Mouse (Mus musculus) adrenal gland, postnatal 36 days (tissue): ENCODE measurements at regions not wholly inside any gene's neighbourhood (a gene's known extent, or its start where the extent isn't known, plus 50 kb on each side); places are given as distances from the start of the nearest gene placed in this dataset.

Experiments
- DNase-seq, 2 experiments: peaks; one replicate each; pipeline ENCODE4 v3.0.0; 2021; ENCODE audit warnings: mixed read lengths in 1 of 2

DNA sequence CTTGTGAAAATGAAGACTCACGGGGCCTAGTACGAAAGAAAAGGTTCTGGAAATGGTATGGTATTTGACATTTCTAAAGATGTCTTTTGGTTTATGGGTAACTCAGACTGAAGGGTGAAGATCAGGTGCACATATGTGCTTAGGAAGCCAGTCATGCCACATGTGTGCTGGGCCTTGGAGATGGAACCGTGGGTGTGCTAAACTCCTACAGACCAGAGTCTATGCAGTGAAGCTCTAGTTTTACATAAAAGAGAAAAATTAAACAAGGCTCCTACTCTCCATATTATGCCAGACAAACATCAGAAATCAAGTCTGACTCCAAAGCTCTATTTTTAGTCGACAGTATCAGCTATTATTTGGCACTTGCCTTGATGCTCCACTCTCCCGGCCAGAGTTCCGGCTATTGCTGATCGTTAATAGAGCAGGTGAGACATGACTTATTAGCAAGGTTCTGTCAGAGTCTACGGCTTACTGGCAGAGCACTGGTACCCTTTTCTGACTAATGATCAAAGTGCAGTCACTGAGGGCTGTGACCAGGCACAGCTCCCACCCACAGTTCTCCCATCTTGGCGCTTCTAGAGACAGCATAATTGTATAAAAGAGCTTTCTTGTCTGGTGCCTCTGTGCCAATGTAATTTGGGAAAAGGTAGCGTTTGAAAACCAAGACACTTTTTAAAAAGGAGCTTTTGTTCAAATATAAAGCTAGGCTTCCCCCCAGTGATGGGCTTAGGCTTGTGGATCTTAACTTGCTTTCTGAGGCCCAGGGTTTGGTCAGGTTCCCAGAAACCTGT is 119.2 kb upstream of the Ccdc122 start:
- no peak for DNase-seq

DNA sequence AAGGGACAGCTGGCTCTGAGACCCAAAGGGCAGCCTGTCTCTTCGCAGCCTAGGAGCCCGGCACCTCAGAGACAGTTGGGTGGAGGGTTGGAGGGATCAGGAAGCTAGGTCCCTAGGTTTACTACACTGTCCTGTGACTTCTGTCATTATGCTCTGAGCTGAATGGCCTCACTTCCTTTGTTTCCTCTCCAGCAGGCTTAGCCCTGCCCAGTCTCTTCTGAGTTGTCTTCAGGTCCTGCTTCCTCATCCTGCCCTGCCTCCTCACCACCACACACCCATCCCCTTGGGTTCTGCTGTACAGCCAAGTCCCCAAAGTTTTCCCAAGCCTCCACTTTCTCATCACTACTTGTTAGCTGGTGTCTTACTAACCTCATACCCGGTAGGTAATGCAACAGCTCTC is 122.7 kb upstream of the Ccdc122 start:
- peak; percentile 4 to 16 for DNase-seq

DNA sequence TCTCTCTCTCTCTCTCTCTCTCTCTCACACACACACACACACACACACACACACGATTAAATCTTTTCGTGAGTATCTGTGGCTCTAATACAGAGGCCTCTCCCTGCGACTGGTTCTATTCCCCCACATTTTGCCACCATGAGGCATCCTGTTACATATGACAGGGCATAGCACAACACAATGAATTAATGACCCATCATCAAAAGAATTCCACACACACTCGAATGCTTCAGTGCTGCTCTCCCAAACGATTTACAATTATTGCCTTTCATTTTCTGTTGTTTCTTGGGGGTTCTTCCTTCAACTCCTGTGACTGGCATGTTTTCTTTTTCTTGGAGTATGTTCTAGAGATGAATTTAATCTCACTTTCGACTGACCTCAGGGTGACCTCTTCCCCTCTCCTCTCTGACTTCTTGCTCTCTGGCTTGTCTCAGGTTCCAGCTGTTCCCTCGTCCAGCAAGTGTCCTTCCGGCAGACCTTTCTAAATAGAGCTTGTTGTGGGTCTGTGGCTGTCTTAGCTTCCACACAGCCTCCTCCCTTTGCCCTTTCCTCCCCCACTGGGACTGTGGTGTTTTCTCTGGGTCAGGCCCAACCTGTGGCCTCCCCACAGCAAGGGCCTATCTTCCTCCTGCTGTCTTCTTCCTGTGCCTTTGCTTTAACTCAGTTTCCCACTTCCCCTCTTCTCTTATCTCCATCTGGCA is 124.1 kb upstream of the Ccdc122 start:
- peak; percentile 39 to 40 for DNase-seq

DNA sequence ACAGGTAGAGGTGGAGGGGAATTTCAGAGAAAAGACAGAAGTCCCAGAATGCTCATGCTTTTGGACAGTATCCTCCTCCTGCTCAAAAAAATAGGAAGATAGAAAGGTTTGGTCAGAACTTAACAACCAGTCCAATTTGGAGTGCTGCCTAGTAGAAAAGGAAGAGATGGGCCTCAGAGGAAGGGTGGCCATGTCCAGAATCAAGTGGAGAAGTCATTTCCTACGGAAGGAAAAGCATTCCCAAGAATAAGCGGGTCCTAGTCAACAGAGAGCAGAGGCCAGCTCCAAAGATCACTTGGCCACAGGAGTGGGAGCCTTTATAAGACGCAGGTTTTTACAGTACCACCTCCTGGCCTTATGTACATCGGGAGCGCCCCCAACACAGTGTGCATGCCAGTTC is 125.3 kb upstream of the Ccdc122 start:
- no peak for DNase-seq

DNA sequence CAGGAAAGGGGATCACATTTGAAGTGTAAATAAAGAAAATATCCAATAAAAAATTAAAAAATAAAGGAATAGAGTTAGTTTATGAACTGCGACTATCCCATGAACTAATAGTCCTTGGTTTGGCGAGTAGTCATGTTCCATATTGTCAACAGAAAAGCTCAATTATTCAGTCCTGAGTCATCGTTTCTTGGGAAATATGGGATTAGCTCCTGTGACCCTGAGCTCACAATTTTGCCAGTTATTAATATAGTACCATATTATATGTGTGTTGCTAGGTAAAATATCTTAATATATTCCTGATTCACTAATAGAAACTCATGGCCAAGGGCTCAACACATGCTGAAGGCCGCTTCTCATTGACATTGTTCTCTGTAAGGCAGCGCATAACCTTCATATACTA is 126.4 kb upstream of the Ccdc122 start:
- DNase-seq: no peak

DNA sequence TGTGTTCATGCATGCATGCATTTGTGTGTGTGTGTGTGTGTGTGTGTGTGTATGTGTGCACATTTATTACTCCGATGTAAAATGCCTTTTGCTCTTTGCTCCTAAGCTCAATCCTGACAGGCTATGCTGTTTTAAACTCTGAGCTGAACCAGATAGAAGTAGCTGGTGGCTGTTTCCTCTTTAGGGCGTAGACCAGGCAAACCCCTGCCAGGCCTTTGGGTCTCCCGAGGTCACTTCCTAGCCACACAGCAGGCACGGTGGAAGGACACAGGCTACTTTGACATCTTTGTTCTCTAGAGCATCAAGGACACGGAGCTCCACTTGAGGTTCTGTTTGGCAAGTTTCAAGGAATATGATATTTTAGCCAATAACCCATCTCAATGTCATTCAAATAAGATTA is 128.6 kb upstream of the Ccdc122 start:
- DNase-seq: peak; percentile 41 to 61

DNA sequence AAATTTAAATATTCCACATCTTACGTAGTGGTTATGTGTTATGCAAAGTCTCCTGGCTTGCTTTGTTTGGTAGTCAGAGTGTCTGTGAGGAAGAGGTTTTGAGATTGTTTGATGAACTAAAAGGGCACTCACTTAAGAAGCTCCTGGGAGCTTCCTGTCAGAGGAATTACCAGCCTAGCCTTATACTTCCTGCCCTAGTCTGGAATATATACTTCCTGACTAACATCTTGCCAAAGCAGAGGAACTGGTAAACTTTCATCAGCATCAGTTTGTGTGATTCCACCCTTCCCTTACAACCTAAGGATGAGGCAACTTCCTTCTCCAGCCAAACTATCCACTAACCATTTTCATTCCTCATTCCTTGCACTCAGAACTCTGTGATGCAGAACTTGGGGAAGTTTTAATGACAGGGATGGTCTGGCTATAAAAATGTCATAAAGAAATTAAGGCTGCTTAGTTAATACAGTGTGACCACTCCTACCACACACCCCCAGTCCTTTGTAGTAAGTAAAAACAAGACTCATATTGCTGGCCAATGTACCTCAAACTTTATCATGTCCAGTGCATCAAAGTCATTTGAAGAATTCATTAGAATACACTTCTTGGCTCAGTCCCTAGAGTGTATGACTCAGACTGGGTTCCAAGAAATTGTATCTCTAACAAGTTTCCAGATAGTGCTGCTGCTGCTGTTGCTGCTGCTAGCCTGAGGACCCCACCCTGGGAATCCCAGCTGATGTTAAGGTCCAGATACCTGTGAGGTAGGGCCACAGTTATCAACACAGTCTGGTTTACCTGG is 133.4 kb upstream of the Ccdc122 start:
- DNase-seq: no peak

DNA sequence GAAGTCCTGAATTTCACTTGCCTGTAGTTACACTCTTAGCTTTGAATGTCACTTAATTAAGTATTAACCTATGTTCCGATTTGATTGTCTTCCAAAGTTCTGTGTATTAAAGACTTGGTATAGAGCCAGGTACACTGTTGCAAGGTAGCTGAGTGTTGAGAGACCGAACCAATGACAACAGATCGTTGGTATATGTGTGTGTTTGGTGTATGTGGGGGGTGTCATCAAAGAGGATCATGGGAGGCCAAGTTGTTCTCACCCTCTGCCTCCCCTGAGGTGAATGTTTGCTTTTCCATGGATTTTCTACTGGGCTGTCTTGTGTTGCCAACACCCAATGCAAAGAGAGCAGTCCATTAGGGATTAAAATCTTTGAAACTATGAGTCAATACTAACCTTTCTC is 135.1 kb upstream of the Ccdc122 start:
- no peak for DNase-seq

DNA sequence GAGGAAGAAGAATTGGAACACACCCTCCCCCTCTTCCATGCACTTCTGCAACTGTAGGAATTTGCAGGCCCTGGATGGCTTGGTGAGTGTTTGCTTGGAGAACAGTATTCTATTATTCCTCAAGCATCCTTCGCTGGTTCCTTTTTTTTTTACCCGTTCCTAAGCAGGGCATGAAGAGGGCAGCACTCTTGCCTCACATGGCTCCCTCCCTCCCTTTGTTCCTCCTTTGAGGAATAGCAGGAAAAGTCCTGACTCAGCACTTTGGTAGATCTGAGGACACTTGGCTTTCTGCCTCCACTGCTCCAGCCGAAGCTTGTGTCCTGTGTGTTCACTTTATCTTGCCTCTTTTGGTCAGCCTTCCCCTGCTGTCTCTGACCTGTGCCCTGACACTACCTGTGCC is 137.2 kb upstream of the Ccdc122 start:
- no peak for DNase-seq

DNA sequence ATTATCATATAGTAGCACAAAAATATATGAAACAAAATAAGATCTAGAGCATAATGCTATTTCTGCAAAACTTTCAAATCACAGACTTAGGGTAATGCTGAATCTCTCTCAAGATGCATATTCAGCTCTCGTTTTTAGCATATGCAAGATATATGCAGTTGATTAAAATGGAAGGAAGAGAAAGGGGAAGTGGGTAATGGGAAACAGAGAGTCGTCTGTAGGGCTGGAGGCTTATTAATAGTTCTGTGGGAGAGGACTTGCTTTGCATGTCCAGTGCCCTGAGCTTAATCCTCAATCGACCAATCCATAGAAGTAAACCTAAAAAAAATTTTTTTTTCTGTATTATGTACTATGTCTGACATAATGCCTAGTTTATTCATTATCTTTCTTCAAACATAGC is 148.9 kb upstream of the Ccdc122 start:
- DNase-seq: no peak

DNA sequence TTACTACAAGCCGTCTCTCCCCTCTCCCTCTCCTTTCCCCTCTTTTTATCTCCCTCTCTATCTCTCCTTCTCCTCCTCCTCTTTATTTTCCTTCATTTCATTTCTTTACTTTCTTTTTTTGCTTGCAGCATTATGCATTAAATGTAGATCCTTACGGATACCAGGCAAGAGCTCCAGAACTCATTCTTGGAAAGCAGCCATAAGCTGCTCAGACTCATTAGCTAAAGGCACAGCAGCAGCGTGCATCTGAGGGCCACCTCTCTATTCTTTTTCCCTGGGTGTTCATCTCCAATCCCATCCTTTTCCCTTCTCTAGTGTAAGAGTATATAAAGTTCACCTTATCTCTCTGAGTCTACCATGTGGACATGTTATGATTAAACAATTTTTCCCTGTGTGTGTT is 149.4 kb upstream of the Ccdc122 start:
- DNase-seq: no peak

DNA sequence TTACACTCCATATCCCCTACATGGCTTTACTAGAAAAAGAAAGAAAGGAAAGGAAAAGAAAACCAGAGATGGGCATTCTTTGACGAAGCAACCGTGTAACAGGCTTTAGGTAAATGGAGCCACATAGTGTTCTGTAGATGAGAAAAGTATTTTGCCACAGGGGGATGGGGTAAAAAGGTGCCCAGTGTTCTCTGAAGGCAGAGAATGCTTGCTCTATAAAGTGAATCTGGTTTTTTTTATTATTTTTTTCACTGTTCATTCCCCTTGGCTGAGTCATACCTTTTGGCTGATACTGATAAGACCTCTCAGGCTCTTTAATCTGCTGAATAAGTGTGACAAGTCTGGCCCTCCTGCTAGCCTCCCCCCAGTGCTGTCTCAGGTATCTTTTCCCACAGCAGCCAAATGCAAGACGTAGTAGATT is 153.3 kb upstream of the Ccdc122 start:
- DNase-seq: no peak

DNA sequence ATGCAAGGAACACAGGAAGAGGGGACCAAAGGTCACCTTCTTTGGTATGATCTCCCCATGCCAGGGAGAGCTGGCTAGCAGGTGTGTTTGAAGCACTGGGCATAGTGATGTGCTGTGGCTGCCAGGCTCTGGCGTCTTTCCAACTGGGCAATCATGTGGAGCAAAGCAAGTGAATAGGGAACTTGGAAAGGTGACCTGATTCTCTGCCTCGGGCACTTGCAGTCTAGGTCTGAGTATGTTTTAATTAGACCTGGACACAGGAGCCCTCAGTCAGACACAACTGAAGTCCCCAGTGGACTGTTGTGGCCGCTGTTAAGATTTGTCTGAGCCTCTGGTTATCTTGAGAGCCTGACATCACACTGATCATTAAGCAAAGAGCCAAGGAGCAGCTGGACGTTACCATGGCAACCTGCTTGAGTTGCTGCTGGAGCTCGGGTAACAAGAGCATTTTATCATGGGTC is 153.8 kb upstream of the Ccdc122 start:
- DNase-seq: peak; percentile 65 to 76

DNA sequence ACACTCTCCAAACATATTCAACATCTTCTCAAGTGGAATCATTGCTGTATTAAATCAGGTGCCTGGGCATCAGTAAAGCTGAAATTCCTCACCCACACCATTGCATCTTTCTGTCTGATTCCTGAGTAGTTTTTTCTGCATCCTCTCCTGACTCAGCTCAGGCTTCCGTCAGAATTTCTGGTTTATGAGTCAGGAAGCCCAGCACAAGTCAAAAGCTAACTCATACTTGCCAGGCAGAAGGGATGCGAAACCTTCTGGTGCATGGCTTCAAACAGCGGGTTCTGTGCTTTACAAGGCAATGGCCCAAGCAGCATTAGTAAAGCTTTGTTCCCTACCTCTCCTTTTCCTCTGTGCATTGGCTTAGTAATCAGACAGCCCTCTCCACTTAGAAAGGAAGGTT is 155.7 kb upstream of the Ccdc122 start:
- no peak for DNase-seq

DNA sequence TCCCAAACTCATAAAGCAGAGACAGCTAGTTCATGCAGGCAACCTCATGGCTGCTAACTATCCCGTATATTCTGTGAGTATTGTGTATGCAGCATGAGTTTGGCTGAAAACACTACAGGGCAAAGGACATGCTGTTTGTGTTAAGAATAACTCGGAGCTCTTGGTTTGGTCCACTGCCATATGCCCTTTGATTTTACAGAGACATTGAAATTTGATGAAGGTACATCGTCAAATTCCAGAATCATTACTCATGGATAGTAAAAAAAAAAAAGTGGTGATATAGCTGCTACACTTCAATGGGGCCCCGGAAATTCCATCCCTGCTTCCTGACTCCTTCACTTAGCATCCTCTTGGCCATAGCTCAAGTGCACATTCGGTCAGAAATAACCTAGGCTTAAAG is 159.3 kb upstream of the Ccdc122 start:
- no peak for DNase-seq

DNA sequence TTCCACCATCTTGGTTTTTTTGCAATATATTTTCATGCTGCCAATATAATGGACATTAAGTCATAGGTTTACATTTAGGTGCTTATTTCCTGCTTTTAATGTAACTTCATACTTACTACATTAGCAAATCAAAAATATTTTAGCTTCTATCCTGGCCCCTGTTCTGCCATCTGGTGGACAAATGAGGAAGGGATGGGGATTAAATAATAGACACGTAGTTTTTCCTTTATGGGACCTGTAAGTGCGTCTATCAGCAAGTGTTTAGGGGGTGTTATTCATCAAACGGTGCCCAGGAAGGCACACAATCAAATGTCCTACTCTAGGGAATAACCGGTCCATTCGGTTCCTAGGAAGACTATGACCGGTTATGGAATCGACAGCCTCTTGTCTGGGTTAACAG is 160.6 kb upstream of the Ccdc122 start:
- DNase-seq: peak; percentile 29 to 72

DNA sequence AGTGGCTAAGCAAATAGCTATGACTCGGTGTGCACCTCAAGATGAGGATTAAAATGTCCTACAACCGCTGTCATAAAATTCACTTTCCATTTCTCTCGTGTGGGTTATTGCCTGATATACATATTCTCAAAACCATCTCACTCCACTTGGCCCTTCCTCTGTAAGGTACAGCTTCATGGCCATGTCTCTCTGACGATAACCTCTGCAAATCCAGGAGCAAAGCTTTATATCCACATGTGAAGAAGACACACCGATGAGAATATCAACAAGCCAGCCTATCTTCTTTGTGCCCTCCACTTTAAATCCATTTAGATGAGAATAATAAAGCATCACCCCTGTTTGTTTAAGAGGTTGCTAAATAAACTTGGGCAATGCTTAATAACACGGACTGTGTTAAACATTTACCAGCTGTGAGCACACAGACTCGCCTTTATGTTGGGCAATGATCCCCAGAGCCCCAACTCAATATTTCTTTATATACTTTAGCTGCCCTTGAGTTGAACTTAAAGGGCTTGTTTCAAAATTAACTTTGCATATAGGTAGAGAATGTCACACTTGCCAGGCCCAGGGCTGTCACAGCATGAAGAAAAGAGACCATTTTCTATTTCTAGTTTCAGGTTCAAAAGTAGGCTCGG is 161.2 kb upstream of the Ccdc122 start:
- DNase-seq: no peak

DNA sequence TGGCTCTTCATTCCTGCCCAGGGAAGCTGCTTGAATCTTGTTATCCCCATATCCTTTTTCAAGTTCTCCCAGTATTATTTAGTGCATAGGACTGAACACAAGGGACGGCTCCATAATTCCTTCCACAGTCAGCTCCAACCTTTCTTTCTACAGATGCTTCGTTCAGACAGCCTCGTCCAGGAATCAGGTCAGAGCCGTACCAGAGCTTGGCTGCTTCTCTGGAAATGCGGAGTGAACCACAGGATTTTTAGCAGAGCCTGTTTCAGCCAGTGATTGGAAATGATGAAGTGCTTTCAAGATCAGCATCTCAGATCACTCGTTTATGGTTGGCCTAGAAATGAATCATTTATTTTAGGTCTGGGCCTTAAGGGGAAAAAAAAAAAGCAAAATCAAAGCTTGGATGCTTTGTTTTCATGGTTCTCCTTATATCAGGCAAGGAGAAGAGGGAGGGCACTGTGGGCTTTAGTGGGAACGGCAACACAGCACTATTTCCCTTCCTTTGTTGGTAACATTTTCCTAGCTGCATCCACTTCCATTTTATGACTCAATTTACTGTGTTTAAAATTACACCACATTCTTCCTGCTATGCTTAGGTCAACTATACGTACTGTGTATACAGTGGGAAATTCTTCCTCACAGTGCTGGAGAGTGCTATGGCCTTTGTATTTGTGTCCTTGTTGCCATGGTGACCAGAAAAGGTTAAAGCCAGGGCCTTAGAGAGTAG is 161.9 kb upstream of the Ccdc122 start:
- peak in 1 of 2 experiments; percentile 23 for DNase-seq

DNA sequence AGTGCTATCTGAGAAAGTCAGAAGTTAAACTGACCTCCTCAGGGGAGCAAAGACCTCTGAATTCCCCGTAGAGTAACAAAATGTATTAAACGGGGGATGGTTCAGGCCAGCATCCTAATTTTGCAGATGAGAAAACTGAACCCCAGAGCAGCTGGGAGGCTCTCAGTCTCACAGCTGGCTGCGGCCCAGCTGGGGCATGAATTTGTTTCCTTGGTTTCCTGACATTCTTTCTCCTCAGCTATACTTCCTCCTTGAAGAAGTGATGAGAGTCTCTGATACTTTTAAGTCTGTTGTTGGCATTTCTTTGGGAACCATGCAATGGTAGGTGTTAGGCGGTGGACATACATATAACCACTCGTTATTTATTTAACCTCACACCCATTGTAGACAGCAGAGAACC is 162.9 kb upstream of the Ccdc122 start:
- DNase-seq: no peak

DNA sequence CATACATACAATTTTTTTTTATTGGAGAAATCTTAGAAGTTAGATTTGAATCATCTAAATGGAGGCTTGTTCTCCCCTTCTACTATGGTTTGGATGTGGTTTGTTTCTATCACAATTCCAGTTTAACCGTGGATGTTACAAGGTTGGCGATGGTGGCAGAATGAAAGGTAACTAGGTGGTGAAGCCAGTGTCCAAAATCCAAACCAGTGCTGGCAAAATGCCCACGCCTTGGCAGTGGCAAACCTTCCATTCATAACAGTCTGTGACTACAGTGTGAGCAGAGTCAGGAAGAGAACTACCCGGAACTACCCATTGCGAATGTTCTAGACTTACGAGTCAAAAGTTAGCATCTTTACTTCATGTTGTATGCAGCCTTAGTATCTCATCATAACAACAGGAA is 163.6 kb upstream of the Ccdc122 start:
- DNase-seq: no peak

DNA sequence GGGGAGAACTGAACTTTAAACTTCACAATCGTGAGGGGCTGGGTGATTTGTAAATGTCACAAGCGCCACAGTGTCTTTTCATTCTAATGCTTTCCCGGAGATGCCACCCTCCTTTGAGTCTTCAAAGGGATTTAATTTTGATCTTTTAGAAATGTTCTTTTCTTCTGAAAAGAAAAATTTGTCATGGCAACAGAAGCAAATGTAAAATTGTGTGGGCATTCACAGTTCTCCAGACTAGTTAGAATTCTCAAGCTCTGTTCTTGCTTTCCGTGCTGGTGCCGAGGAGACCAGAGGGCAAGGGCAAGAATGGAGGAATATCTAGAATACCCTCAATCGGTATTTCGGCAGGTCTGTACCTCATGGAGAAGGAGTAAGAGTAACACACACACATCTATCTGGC is 164.1 kb upstream of the Ccdc122 start:
- no peak for DNase-seq

DNA sequence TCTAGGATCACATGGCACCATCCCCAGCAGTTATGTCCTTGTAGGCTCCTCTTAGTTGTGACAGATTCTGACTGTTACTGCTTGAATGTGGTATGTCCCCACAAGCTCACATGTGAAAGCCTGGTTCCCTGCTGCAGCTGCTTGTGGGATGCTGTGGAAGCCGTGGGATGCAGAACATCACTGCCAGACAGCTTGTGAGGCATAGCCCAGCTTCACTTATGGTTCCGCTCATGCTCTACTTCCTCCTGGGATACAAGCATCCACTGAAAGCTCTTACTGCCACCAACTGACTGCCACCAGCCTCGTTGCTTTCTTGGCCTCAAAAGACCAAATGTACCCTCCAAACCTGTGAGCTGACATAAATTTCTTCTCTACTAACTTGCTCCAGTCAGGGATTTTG is 167.7 kb upstream of the Ccdc122 start:
- no peak for DNase-seq
